Mouse (Mus musculus): ENCODE data around the gene Traf6.

GRCm38 (mm10) chr2:101722370-101723332 lies 44.4 kb downstream of the Traf6 start:
- TF ChIP-seq CTCF (conservative IDR thresholded peaks at IDR 0.05 in 1 of 2, IDR thresholded peaks at IDR 0.05 in 1 of 2; ENCODE audit: low read depth in 2 of 2, low read length in 2 of 2): no peak
- no peak for TF ChIP-seq MAX (IDR thresholded peaks at IDR 0.05; ENCODE audit: low read length)
- TF ChIP-seq POLR2AphosphoS2 (IDR thresholded peaks at IDR 0.05; ENCODE audit: low read depth, low read length): no peak
- no peak for TF ChIP-seq ZKSCAN1 (IDR thresholded peaks at IDR 0.05; ENCODE audit: borderline replicate concordance, low read depth, low read length)
- no peak for TF ChIP-seq CHD2 (IDR thresholded peaks at IDR 0.05; ENCODE audit: low read length)
- no peak for TF ChIP-seq E2F4 (IDR thresholded peaks at IDR 0.05; ENCODE audit: insufficient replicate concordance, low read depth, low read length)
- no peak for TF ChIP-seq POLR2A (IDR thresholded peaks at IDR 0.05; ENCODE audit: low read depth, low read length)
